Mouse (Mus musculus) lung, adult 2 months (tissue): ENCODE results near the gene 4930402F06Rik.

Experiments used
- CTCF ChIP-seq: fragments of 200-500 bp; IDR thresholded peaks from 2 replicates; pipeline ENCODE4 v1.5.1; 2011; ENCODE audit warnings: mild to moderate bottlenecking, low read length, control low read depth; ENCODE audit not compliant: insufficient read depth
- POLR2A ChIP-seq: fragments of 200-500 bp; IDR thresholded peaks from 2 replicates; pipeline ENCODE4 v1.6.1; 2011; ENCODE audit warnings: low read depth, mild to moderate bottlenecking, control low read depth, low read length, borderline replicate concordance; ENCODE audit errors: extremely low read depth

DNA sequence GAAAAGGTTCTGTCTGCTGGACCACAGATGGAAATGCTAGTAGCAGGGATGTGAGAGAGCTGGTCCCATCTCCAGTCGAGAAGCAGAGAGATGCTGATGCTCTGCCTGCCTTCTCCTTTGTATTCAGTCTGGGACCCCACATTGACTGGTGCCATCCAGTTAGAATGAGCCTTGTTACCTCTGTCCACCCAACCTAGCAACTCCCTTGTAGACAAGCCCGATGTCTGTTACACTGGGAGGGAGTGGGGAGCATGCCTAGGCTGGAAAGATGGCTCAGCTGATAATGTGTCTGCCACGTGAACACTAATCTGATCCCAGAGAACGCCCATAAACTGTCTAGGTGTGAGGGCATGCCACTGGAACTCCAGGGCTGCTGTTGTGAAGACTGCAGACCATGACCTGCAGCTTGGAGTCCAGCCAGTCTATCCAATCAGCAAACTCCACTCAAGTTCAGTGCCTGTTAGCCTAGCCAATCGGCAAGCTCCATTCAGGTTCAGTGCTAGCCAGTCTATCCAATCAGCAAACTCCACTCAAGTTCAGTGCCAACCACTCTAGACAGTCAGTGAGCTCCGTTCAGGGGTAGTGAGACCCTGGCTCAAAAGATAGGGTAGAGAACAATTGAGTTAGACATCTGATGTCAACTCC is 1.3 kb upstream of the 4930402F06Rik start:
- no peak for TF ChIP-seq CTCF
- TF ChIP-seq POLR2A: no peak
